23 mouse cellular contexts compared by ENCODE assay signal in genomic region chr1:133625052-133625451, GRCm38 (mm10). TPM values are rescaled to one million over a fixed set of nuclear protein-coding genes. Genes with fewer than 3 reads are reported as not detected.
A peak's percentile ranks its signal among the peaks of the same experiment; 100 is the strongest.
DNase-seq lines count a peak whose midpoint lies in the region; ATAC-seq and TF ChIP-seq lines count a peak whose summit lies in the region.
"Had no signal": no experiment of that assay in that cellular context is flagged by ENCODE, and none has a peak within 500 bp of the region (broad histone marks: within the 10 kb centered on the region; RNA-seq: fewer than 3 reads in every experiment).

No protein-coding gene starts in this region.

- H3ac ChIP-seq in myocyte (ENCODE audit: control insufficient read depth, insufficient read length) = no peak overlapping the region

- no peak for ATAC-seq in cerebellum, adult (ENCODE audit: insufficient number of reproducible peaks, low FRiP score, low TSS enrichment)
- ATAC-seq: CD4-positive, CD25-positive, alpha-beta regulatory T cell, adult 4 months; forebrain, embryonic 13.5 days; forebrain, postnatal 0 days; intestine, embryonic 15.5 days had no signal

- TF ChIP-seq POLR2A in myocyte (IDR thresholded peaks at IDR 0.05; ENCODE audit: insufficient read length, low read depth) = no peak

- H3K4me3 ChIP-seq in myocyte = no peak overlapping the region
- H3K4me3 ChIP-seq: embryonic facial prominence, embryonic 10.5 days; forebrain, embryonic 13.5 days; heart, adult 2 months; heart, embryonic 12.5 days; hindbrain, embryonic 10.5 days; intestine, embryonic 15.5 days had no signal

- peaks cover 6% of the 10 kb centered on the region for H3K79me2 ChIP-seq in myocyte (ENCODE audit: control insufficient read depth, insufficient read depth)

- peaks cover 71% of the 10 kb centered on the region for H3K36me3 ChIP-seq in myocyte (ENCODE audit: control insufficient read depth, insufficient read depth)

- H3K4me2 ChIP-seq in myocyte (ENCODE audit: low read depth) = no peak overlapping the region
- H3K4me2 ChIP-seq: forebrain, embryonic 13.5 days; heart, embryonic 12.5 days; hindbrain, embryonic 14.5 days; intestine, embryonic 15.5 days had no signal

- peak; percentile 27 for DNase-seq in cerebellum, adult 11 months
- peak; percentile 72 for DNase-seq in cerebellum, adult 9-10 months
- no peak for DNase-seq in urinary bladder, adult 2 months (ENCODE audit: low spot score)
- no peak for DNase-seq in ovary, postnatal 14 days (ENCODE audit: low spot score)
- no peak for DNase-seq in urinary bladder, postnatal 36 days (ENCODE audit: low spot score in 2 of 2)
- DNase-seq: adrenal gland, adult 8-10 months; adrenal gland, postnatal 36 days; B cell, adult 2 months; forebrain, postnatal 0 days; gastrocnemius, postnatal 14 days; heart, adult 2 months had no signal

- no peaks in the 10 kb centered on the region for H3K27me3 ChIP-seq in myocyte (ENCODE audit: control insufficient read depth, insufficient read depth, insufficient read length)
- H3K27me3 ChIP-seq: forebrain, embryonic 13.5 days; heart, embryonic 12.5 days; intestine, embryonic 15.5 days had no signal

TF ChIP-seq in myocyte, 11 proteins besides CTCF, POLR2A, EP300 and RAD21:
- TF ChIP-seq USF1 (IDR thresholded peaks at IDR 0.05; ENCODE audit: low read depth) = no peak
- TF ChIP-seq MYOD1 (IDR thresholded peaks at IDR 0.05; ENCODE audit: control insufficient read depth in 1 of 3, insufficient read length in 2 of 3, low read depth in 2 of 3) = peak; percentile 70 to 85 (median 71)
- TF ChIP-seq SRF (IDR thresholded peaks at IDR 0.05; ENCODE audit: control insufficient read depth, insufficient read length, low read depth) = no peak
- no peak for TF ChIP-seq E2F4 (IDR thresholded peaks at IDR 0.05; ENCODE audit: insufficient read depth)
- TF ChIP-seq REST (IDR thresholded peaks at IDR 0.05; ENCODE audit: insufficient read depth, insufficient read length) = no peak
- TF ChIP-seq CEBPB (IDR thresholded peaks at IDR 0.05; ENCODE audit: insufficient read depth, poor library complexity, severe bottlenecking) = no peak
- peak in 2 of 3 experiments; percentile 81 to 93 for TF ChIP-seq MYOG (IDR thresholded peaks at IDR 0.05; ENCODE audit: control insufficient read depth in 1 of 3, insufficient read depth in 1 of 3, insufficient read length in 2 of 3, low read depth in 2 of 3)
- peak; percentile 66 for TF ChIP-seq TCF3 (IDR thresholded peaks at IDR 0.05; ENCODE audit: insufficient read length, low read depth)
- no peak for TF ChIP-seq MAX (IDR thresholded peaks at IDR 0.05; ENCODE audit: low read depth)
- TF ChIP-seq TCF12 (IDR thresholded peaks at IDR 0.05; ENCODE audit: insufficient read depth, poor library complexity, severe bottlenecking) = peak; percentile 84
- no peak for TF ChIP-seq POLR2AphosphoS2 (IDR thresholded peaks at IDR 0.05; ENCODE audit: insufficient read length, low read depth)

RNA-seq across cellular contexts. Expression of gene Snrpe, which starts 15.0 kb away (rescaled TPM):
- 240 TPM for polyA plus RNA-seq in myocyte (2012; fragmentation: generic; extraction: Trizol)
- 135 and 175 TPM in 2 replicates for polyA plus RNA-seq in urinary bladder, adult 2 months (2012; rRNA removed)

RNA-seq across cellular contexts. Expression of gene Zbed6, which starts 35.6 kb away (rescaled TPM):
- 3.2 TPM for polyA plus RNA-seq in myocyte (2012; fragmentation: generic; extraction: Trizol)
- 0.59 and 4.8 TPM in 2 replicates for polyA plus RNA-seq in urinary bladder, adult 2 months (2012; rRNA removed)
- polyA plus RNA-seq: CD4-positive, CD25-positive, alpha-beta regulatory T cell, adult 4 months; embryonic facial prominence, embryonic 10.5 days; embryonic facial prominence, embryonic 14.5 days; forebrain, embryonic 13.5 days; forebrain, postnatal 0 days; G1E; heart, embryonic 12.5 days; heart, embryonic 16.5 days; hindbrain, embryonic 10.5 days; hindbrain, embryonic 14.5 days; intestine, embryonic 15.5 days had no signal

RNA-seq across cellular contexts. Expression of gene Gm38394, which starts 36.1 kb away (rescaled TPM):
- 2.6 TPM for polyA plus RNA-seq in myocyte (2012; fragmentation: generic; extraction: Trizol)
- polyA plus RNA-seq in urinary bladder, adult 2 months (2012; rRNA removed) = 5.5 and 6.4 TPM in 2 replicates

Comparison
In these comparisons a context has a peak if more than half of its experiments do, and no peak if none do; other contexts are left out.
1. DNase-seq: peak in cerebellum, adult 11 months (single experiment) and cerebellum, adult 9-10 months (single experiment); none in urinary bladder, adult 2 months (single experiment), ovary, postnatal 14 days (single experiment) and urinary bladder, postnatal 36 days (0 of 2).